Mouse (Mus musculus): ENCODE results near the gene Apoc1. TPM values are rescaled to one million over a fixed set of nuclear protein-coding genes. Genes with fewer than 3 reads are reported as not detected.

The Apoc1 gene
- total and polyA plus RNA-seq, 2 experiments from 2014 or later, result 8.2 TPM; not detected in 1

GRCm38 (mm10) chr7:19698907-19699826 lies 6.7 kb upstream of the Apoc1 start, which contains the start of gene Apoe:
Gene Apoe (minus strand): TSS chr7:19699188.
- H3K27me3 ChIP-seq (ENCODE audit: control insufficient read depth, insufficient read depth, low read length), result no peaks in the 10 kb centered on the region

GRCm38 (mm10) chr7:19697949-19698906 lies 5.8 kb upstream of the Apoc1 start:
- 3% methylated on average over 28 of the region's 28 CpGs for WGBS
- ATAC-seq (ENCODE audit: insufficient read depth, low read depth), result 0 out of 2 replicates have a peak, but pooled peaks have one; percentile 1
- peaks cover 50% of the 10 kb centered on the region for H3K4me1 ChIP-seq (ENCODE audit: control insufficient read depth, insufficient read depth)
- peak overlapping the region; percentile 73; the same call in 1 of the 2 replicates for H3K27ac ChIP-seq (ENCODE audit: low read depth)
- H3K9ac ChIP-seq (replicated peaks; ENCODE audit: low read depth, low read length), result peak overlapping the region; percentile 61
- no peak for TF ChIP-seq EP300 (IDR thresholded peaks at IDR 0.05; ENCODE audit: low read depth)
- TF ChIP-seq CTCF (IDR thresholded peaks at IDR 0.05; ENCODE audit: low read depth), result peak; percentile 43
- H3K27me3 ChIP-seq (ENCODE audit: control insufficient read depth, insufficient read depth, low read length), result no peaks in the 10 kb centered on the region
- peak overlapping the region; percentile 49 for H3K4me3 ChIP-seq (ENCODE audit: low read depth, low read length)
- H3K36me3 ChIP-seq (replicated peaks; ENCODE audit: control insufficient read depth, insufficient read depth, low read length), result peaks cover 24% of the 10 kb centered on the region
- H3K9me3 ChIP-seq (replicated peaks; ENCODE audit: control insufficient read depth, low read length), result no peaks in the 10 kb centered on the region
- peak overlapping the region; percentile 78 for H3K4me2 ChIP-seq (ENCODE audit: low read depth, low read length)
- no peak for DNase-seq (ENCODE audit: low spot score)

More at GRCm38 (mm10) chr7:19698907-19699826, 6.7 kb upstream of the Apoc1 start, which contains the start of gene Apoe:
- Histone ChIP-seq H3K27ac (ENCODE audit: low read depth) (peak within 1 kb of the TSS; percentile 73), H3K36me3 (replicated peaks; ENCODE audit: control insufficient read depth, insufficient read depth, low read length) (peaks cover 26% of the 10 kb centered on the region), H3K4me1 (ENCODE audit: control insufficient read depth, insufficient read depth) (peaks cover 43% of the 10 kb centered on the region), H3K9me3 (replicated peaks; ENCODE audit: control insufficient read depth, low read length) (no peaks in the 10 kb centered on the region), H3K9ac (replicated peaks; ENCODE audit: low read depth, low read length) (peak within 1 kb of the TSS; percentile 61), H3K4me3 (ENCODE audit: low read depth, low read length) (peak within 1 kb of the TSS; percentile 49), H3K4me2 (ENCODE audit: low read depth, low read length) (peak within 1 kb of the TSS; percentile 78)
- TF ChIP-seq CTCF (IDR thresholded peaks at IDR 0.05; ENCODE audit: low read depth), result no peak
- TF ChIP-seq EP300 (IDR thresholded peaks at IDR 0.05; ENCODE audit: low read depth), result no peak; the same call in 1 of the 2 replicates
- DNase-seq (ENCODE audit: low spot score) (peak; percentile 60), ATAC-seq (ENCODE audit: insufficient read depth, low read depth) (peak; percentile 61)
- WGBS, result 4% methylated on average over 20 of the region's 20 CpGs

DNA sequence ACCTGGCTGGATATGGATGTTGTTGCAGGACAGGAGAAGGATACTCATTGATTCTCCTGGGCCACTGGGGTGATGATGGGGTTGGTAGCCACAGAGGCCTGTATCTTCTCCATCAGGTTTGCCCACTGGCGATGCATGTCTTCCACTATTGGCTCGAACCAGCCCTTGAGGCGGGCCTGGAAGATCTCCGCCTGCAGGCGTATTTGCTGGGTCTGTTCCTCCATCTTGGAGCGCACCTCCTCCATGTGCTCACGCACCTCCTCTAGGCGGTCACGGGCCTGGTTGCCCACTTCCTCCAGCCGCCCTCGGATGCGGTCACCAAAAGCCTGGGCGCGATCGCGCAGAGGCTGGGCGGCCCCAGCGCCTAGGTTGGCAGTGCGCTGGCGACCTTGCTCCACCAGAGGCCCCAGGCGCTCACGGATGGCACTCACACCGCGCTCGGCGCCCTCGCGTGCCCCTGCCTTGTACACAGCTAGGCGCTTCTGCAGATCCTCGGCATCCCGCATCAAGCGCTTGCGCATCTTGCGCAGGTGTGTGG lies 3.9 kb upstream of the Apoc1 start:
- Histone ChIP-seq H3K27me3 (ENCODE audit: control insufficient read depth, insufficient read depth, low read length) (no peaks in the 10 kb centered on the region), H3K36me3 (replicated peaks; ENCODE audit: control insufficient read depth, insufficient read depth, low read length) (peaks cover 6% of the 10 kb centered on the region; the same call in 1 of the 2 replicates), H3K9me3 (replicated peaks; ENCODE audit: control insufficient read depth, low read length) (no peaks in the 10 kb centered on the region), H3K4me3 (ENCODE audit: low read depth, low read length) (no peak overlapping the region), H3K4me1 (ENCODE audit: control insufficient read depth, insufficient read depth) (peaks cover 50% of the 10 kb centered on the region), H3K9ac (replicated peaks; ENCODE audit: low read depth, low read length) (no peak overlapping the region), H3K27ac (ENCODE audit: low read depth) (no peak overlapping the region), H3K4me2 (ENCODE audit: low read depth, low read length) (no peak overlapping the region)
- DNase-seq (ENCODE audit: low spot score) (no peak), ATAC-seq (ENCODE audit: insufficient read depth, low read depth) (no peak)
- no peak for TF ChIP-seq CTCF (IDR thresholded peaks at IDR 0.05; ENCODE audit: low read depth)
- TF ChIP-seq EP300 (IDR thresholded peaks at IDR 0.05; ENCODE audit: low read depth), result no peak
- 93% methylated on average over 34 of the region's 34 CpGs for WGBS

- Histone ChIP-seq H3K9ac (replicated peaks; ENCODE audit: low read depth, low read length) (no peak overlapping the region), H3K9me3 (replicated peaks; ENCODE audit: control insufficient read depth, low read length) (no peaks in the 10 kb centered on the region), H3K27ac (ENCODE audit: low read depth) (no peak overlapping the region), H3K36me3 (replicated peaks; ENCODE audit: control insufficient read depth, insufficient read depth, low read length) (peaks cover 6% of the 10 kb centered on the region; the same call in 1 of the 2 replicates), H3K4me1 (ENCODE audit: control insufficient read depth, insufficient read depth) (peaks cover 48% of the 10 kb centered on the region), H3K27me3 (ENCODE audit: control insufficient read depth, insufficient read depth, low read length) (no peaks in the 10 kb centered on the region), H3K4me3 (ENCODE audit: low read depth, low read length) (no peak overlapping the region), H3K4me2 (ENCODE audit: low read depth, low read length) (no peak overlapping the region)
- DNase-seq (ENCODE audit: low spot score) (no peak), ATAC-seq (ENCODE audit: insufficient read depth, low read depth) (no peak)
- WGBS, result 69% methylated on average over 6 of the region's 6 CpGs
- no peak for TF ChIP-seq EP300 (IDR thresholded peaks at IDR 0.05; ENCODE audit: low read depth)
- TF ChIP-seq CTCF (IDR thresholded peaks at IDR 0.05; ENCODE audit: low read depth), result no peak
Measured at GRCm38 (mm10) chr7:19695881-19696280, 3.4 kb upstream of the Apoc1 start.

DNA sequence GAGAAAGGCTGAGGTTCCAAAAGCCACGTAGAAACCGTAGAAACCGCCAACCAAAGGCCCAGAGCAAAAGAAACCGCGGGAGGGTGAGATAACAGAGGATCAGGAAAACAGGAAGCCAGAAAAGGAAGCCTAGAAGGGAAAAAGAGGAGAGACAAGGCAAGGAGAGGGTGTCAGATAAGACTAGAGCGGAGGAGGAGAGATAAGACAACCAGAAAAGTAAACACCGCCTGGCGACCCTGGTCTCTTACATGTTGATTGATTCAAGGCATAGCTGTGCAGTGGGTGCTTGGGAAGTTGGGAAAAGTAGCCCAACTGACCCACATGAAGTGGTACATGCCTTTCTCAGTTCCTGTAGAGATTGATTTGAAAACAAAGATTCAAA lies 2.7 kb upstream of the Apoc1 start:
- no peak for DNase-seq (ENCODE audit: low spot score)
- Histone ChIP-seq H3K27me3 (ENCODE audit: control insufficient read depth, insufficient read depth, low read length) (no peaks in the 10 kb centered on the region), H3K27ac (ENCODE audit: low read depth) (peak overlapping the region; percentile 63), H3K4me3 (ENCODE audit: low read depth, low read length) (no peak overlapping the region), H3K36me3 (replicated peaks; ENCODE audit: control insufficient read depth, insufficient read depth, low read length) (peaks cover 6% of the 10 kb centered on the region; the same call in 1 of the 2 replicates), H3K4me2 (ENCODE audit: low read depth, low read length) (no peak overlapping the region), H3K9me3 (replicated peaks; ENCODE audit: control insufficient read depth, low read length) (no peaks in the 10 kb centered on the region), H3K4me1 (ENCODE audit: control insufficient read depth, insufficient read depth) (peaks cover 41% of the 10 kb centered on the region), H3K9ac (replicated peaks; ENCODE audit: low read depth, low read length) (no peak overlapping the region)
- WGBS, result 16% methylated on average over 8 of the region's 8 CpGs
- no peak for TF ChIP-seq EP300 (IDR thresholded peaks at IDR 0.05; ENCODE audit: low read depth)
- no peak for TF ChIP-seq CTCF (IDR thresholded peaks at IDR 0.05; ENCODE audit: low read depth)
- ATAC-seq (ENCODE audit: insufficient read depth, low read depth), result no peak
